Mouse (Mus musculus) ES-Bruce4 (cell line): ENCODE data around the gene Mycbp2. TPM values are rescaled to one million over a fixed set of nuclear protein-coding genes. Genes with fewer than 3 reads are reported as not detected.

Experiments used
- H3K27ac ChIP-seq: 2 replicates; pipeline ENCODE4 v1.5.1; 2012; ENCODE audit warnings: low read length, inconsistent platforms; ENCODE audit not compliant: insufficient read depth
- H3K27me3 ChIP-seq: 2 replicates; pipeline ENCODE4 v1.6.1; 2012; ENCODE audit warnings: mild to moderate bottlenecking, low read length, inconsistent platforms; ENCODE audit not compliant: control insufficient read depth, poor library complexity, insufficient read depth, severe bottlenecking
- H3K36me3 ChIP-seq: 2 replicates; pipeline ENCODE4 v1.6.1; 2012; ENCODE audit warnings: inconsistent platforms, mild to moderate bottlenecking, low read length, moderate library complexity; ENCODE audit not compliant: control insufficient read depth, poor library complexity, insufficient read depth, severe bottlenecking
- H3K4me1 ChIP-seq: one replicate; pipeline ENCODE4 v1.8.1; 2011; ENCODE audit warnings: low read length; ENCODE audit not compliant: control insufficient read depth, insufficient read depth
- H3K4me3 ChIP-seq: 2 replicates; pipeline ENCODE4 v1.5.1; 2011; ENCODE audit warnings: low read depth, mild to moderate bottlenecking, low read length
- H3K9ac ChIP-seq: 2 replicates; pipeline ENCODE4 v1.6.1; 2012; ENCODE audit warnings: low read depth, mild to moderate bottlenecking, inconsistent platforms; ENCODE audit not compliant: poor library complexity, severe bottlenecking
- H3K9me3 ChIP-seq: replicated peaks from 2 replicates; pipeline ENCODE4 v1.6.1; 2012; ENCODE audit warnings: mild to moderate bottlenecking, low read length, inconsistent platforms; ENCODE audit not compliant: control insufficient read depth, poor library complexity, insufficient read depth, severe bottlenecking
- CTCF ChIP-seq: IDR thresholded peaks from one replicate; pipeline ENCODE4 v1.8.1; 2011; ENCODE audit warnings: low read depth, low read length
- EP300 ChIP-seq: IDR thresholded peaks from 2 replicates; pipeline ENCODE4 v1.6.1; 2011; ENCODE audit warnings: low read depth, low read length; ENCODE audit not compliant: insufficient read depth
- POLR2A ChIP-seq: IDR thresholded peaks from one replicate; pipeline ENCODE4 v1.8.1; 2011; ENCODE audit warnings: low read length; ENCODE audit not compliant: insufficient read depth
- polyA plus RNA-seq: library from polyadenylated mRNA; stranded (reverse); fragments of >200 nt; gene quantifications from 2 replicates; pipeline ENCODE4 v1.2.4, GENCODE M21; 2011; ENCODE audit warnings: low read depth; ENCODE audit not compliant: missing spikeins, insufficient read depth, insufficient read length

Gene Mycbp2
- polyA plus RNA-seq, 1 experiment, result 45.7 TPM

- Histone ChIP-seq H3K4me3 (no peak overlapping the region), H3K4me1 (no peaks in the 10 kb centered on the region), H3K9ac (no peak overlapping the region), H3K27ac (no peak overlapping the region), H3K27me3 (no peaks in the 10 kb centered on the region), H3K36me3 (no peaks in the 10 kb centered on the region; the same call in 1 of the 2 replicates), H3K9me3 (no peaks in the 10 kb centered on the region)
- TF ChIP-seq CTCF (no peak), EP300 (no peak), POLR2A (no peak)
Observed at GRCm38 (mm10) chr14:103216331-103216730, 130.3 kb downstream of the Mycbp2 start.

DNA sequence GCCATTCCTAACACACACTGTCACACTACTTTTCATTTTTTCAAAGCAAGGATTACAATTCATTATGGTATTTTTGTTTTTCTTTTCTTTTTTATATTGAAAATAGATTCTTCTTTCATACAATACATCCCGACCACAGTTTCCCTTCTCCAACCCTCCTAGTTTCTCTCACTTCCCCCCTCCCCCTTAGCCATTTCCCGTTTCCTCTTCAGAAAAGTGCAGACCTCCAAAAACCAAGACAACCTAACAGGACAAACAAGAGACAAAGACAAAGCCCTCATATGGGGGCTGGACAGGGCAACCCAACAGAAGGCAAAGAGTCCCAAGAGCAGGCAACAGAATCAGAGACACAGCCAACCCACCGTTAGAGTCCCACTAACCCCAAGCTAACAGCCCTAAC is 160.0 kb downstream of the Mycbp2 start:
- no peaks in the 10 kb centered on the region; the same call in 1 of the 2 replicates for H3K36me3 ChIP-seq
- TF ChIP-seq POLR2A (no peak), CTCF (no peak), EP300 (no peak)
- H3K27ac ChIP-seq, result no peak overlapping the region

GRCm38 (mm10) chr14:103186076-103186475 is 160.5 kb downstream of the Mycbp2 start:
- no peak overlapping the region for H3K4me3 ChIP-seq
- no peak overlapping the region for H3K27ac ChIP-seq
- H3K9me3 ChIP-seq, result no peaks in the 10 kb centered on the region
- no peak overlapping the region for H3K9ac ChIP-seq
- no peaks in the 10 kb centered on the region; the same call in 1 of the 2 replicates for H3K36me3 ChIP-seq
- TF ChIP-seq CTCF (no peak), EP300 (no peak)
- no peaks in the 10 kb centered on the region for H3K4me1 ChIP-seq
- H3K27me3 ChIP-seq, result no peaks in the 10 kb centered on the region

More for the DNA sequence above, 160.0 kb downstream of the Mycbp2 start:
- H3K9ac ChIP-seq, result no peak overlapping the region
- no peaks in the 10 kb centered on the region for H3K27me3 ChIP-seq
- no peak overlapping the region for H3K4me3 ChIP-seq
- H3K4me1 ChIP-seq, result no peaks in the 10 kb centered on the region
- H3K9me3 ChIP-seq, result no peaks in the 10 kb centered on the region

- TF ChIP-seq POLR2A (no peak), CTCF (no peak), EP300 (no peak)
- Histone ChIP-seq H3K4me3 (no peak overlapping the region), H3K27ac (no peak overlapping the region), H3K9me3 (no peaks in the 10 kb centered on the region), H3K4me1 (no peaks in the 10 kb centered on the region), H3K9ac (no peak overlapping the region), H3K27me3 (no peaks in the 10 kb centered on the region), H3K36me3 (no peaks in the 10 kb centered on the region)
Observed at GRCm38 (mm10) chr14:103180096-103180495, 166.5 kb downstream of the Mycbp2 start.

GRCm38 (mm10) chr14:103162923-103163322 is 183.7 kb downstream of the Mycbp2 start:
- H3K27me3 ChIP-seq, result no peaks in the 10 kb centered on the region
- H3K4me1 ChIP-seq, result no peaks in the 10 kb centered on the region
- H3K9me3 ChIP-seq, result no peaks in the 10 kb centered on the region
- H3K9ac ChIP-seq, result no peak overlapping the region
- no peak overlapping the region for H3K4me3 ChIP-seq
- TF ChIP-seq POLR2A (no peak), EP300 (no peak), CTCF (no peak)
- H3K36me3 ChIP-seq, result no peaks in the 10 kb centered on the region
- H3K27ac ChIP-seq, result no peak overlapping the region

- H3K4me1 ChIP-seq, result no peaks in the 10 kb centered on the region
- no peak overlapping the region for H3K27ac ChIP-seq
- no peaks in the 10 kb centered on the region for H3K9me3 ChIP-seq
- H3K9ac ChIP-seq, result no peak overlapping the region
- TF ChIP-seq EP300, result no peak
- TF ChIP-seq POLR2A, result no peak
- no peak for TF ChIP-seq CTCF
- no peak overlapping the region for H3K4me3 ChIP-seq
- H3K36me3 ChIP-seq, result peaks cover 2% of the 10 kb centered on the region
- no peaks in the 10 kb centered on the region for H3K27me3 ChIP-seq
Observed at GRCm38 (mm10) chr14:103155685-103156084, 190.9 kb downstream of the Mycbp2 start.
